Mouse (Mus musculus): ENCODE results near the gene Krtcap2.

DNA sequence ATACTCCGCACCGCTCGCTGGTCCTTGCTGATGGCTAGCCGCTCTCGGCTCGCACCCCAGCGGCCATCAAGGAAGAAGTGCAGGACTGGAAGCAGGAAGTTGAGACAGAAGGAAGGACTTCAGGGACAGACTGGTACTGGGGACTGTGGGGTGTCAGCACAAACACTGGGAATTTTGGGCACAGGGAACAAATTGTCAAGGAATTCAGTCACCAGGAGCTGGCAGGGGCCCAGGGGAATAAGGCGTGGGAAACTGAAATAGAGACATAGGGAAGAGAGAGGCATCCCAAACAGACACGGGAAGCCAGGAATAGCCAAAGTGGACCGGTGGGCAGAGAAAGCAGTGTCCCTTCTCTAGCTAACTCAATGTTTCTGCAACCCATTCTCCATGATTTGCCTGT, 9.2 kb upstream of the Krtcap2 start:
- TF ChIP-seq CTCF (IDR thresholded peaks at IDR 0.05; ENCODE audit: insufficient read depth, low read length), result no peak
- TF ChIP-seq POLR2A (IDR thresholded peaks at IDR 0.05; ENCODE audit: borderline replicate concordance, extremely low read depth, low read depth, low read length), result no peak

Measured in lung, adult 2 months (tissue).